Mouse (Mus musculus): Measurements from ENCODE around the gene Mgam. TPM values are rescaled to one million over a fixed set of nuclear protein-coding genes. Genes with fewer than 3 reads are reported as not detected.
"Not testable (repeated sequence)": the region's sequence is repeated elsewhere in the genome, so short reads cannot be mapped to it uniquely, and the experiment has no call there.

The Mgam gene
- 162 and 362 TPM in 2 replicates for polyA plus RNA-seq (2012; rRNA removed)

DNA sequence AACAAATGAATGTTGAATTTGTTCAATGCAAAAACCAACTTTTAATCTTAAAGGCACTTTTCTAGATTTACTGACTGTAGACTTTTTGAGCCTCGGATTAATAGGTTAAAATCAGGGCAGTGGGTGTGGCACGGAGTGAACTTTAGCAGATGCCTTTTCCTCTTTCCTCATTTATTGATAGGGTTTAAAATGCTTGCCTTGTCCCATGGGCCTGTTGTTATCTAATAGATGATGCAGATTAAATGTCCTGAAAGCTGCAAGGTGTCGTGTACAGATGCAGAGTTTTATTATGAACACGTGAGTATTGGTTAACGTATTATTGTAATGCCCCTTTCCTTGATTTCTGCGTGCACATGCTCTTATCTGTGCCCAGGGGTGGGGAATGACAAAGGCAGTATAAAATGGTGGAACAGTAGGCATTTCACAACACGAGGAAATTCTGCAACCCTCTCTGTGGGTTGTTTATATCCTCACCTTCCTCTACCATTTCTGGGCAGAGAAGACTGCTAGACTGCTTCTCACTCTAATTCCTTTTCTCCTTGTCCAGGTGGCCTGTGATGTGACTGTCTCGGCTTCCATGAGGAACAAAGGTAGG lies at the start of gene Mgam:
TSS of gene Mgam (plus strand) at position 426 of the 595 bp plus-strand sequence.
- WGBS = 23% methylated on average over 8 of the region's 8 CpGs
- H3K4me3 ChIP-seq (ENCODE audit: low read depth, low read length) = peak within 1 kb of the TSS; percentile 40; the same call in 1 of the 2 replicates
- H3K27ac ChIP-seq (ENCODE audit: insufficient read depth, low read depth, low read length) = peak within 1 kb of the TSS; percentile 96
- peaks cover 9% of the 10 kb centered on the region for H3K36me3 ChIP-seq (ENCODE audit: control insufficient read depth, insufficient read depth, low read length)
- TF ChIP-seq CTCF (IDR thresholded peaks at IDR 0.05; ENCODE audit: extremely low read depth, insufficient read length, insufficient replicate concordance, low read depth, low read length) (no peak), POLR2A (IDR thresholded peaks at IDR 0.05; ENCODE audit: low read depth, low read length) (no peak)
- no peaks in the 10 kb centered on the region for H3K27me3 ChIP-seq (ENCODE audit: control insufficient read depth, insufficient read depth, low read length)
- peaks cover 16% of the 10 kb centered on the region; the same call in 1 of the 2 replicates for H3K4me1 ChIP-seq (ENCODE audit: control insufficient read depth, insufficient read depth, insufficient read length, low read length)

DNA sequence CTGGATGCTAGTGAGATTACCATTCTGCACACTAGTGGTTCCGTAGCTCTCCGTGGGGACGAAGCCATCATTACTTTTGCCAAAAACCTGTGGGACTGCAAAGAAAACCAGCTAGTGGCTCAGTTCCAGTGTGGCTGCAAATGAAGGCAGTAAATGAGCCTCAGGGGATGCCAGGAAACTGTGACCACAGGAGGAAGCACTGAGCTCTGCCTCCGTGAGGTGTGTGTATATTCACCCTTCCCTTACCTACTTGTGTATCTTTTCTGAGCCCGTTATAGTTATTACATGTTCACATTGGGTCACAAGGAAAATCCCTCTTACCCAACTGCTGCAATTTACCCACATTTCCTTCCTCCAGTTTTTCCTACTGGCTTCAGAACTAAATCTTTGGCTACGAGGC lies 44.3 kb upstream of the Mgam start:
- H3K36me3 ChIP-seq (ENCODE audit: control insufficient read depth, insufficient read depth, low read length) = no peaks in the 10 kb centered on the region
- TF ChIP-seq POLR2A (IDR thresholded peaks at IDR 0.05; ENCODE audit: low read depth, low read length) = no peak
- no peak for TF ChIP-seq CTCF (IDR thresholded peaks at IDR 0.05; ENCODE audit: extremely low read depth, insufficient read length, insufficient replicate concordance, low read depth, low read length)
- H3K27ac ChIP-seq (ENCODE audit: insufficient read depth, low read depth, low read length) = no peak overlapping the region
- 74% methylated on average over 6 of the region's 6 CpGs for WGBS
- no peaks in the 10 kb centered on the region for H3K27me3 ChIP-seq (ENCODE audit: control insufficient read depth, insufficient read depth, low read length)
- no peaks in the 10 kb centered on the region for H3K4me1 ChIP-seq (ENCODE audit: control insufficient read depth, insufficient read depth, insufficient read length, low read length)
- no peak overlapping the region for H3K4me3 ChIP-seq (ENCODE audit: low read depth, low read length)

DNA sequence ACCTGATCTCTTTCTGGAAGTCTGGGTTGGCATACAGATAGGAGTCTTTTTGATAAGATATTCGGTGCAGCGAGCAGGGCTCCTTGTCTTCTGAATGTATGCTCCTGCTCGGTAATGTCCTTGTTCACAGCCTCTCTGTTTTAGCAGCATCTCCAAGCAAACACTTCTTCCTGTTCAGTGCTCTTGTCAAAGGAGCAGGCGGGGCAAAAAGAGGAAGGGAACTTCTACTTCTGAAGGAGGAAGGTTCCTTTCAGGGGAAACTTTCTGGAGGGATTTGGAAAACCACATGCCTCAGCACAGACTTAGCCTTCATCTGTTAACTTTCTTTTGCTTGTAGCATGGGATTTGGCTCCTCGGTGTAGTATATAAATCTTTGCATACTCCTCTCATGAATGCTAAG lies 43.0 kb upstream of the Mgam start, which contains the start of gene Clec5a:
TSS of gene Clec5a (minus strand) at position 177 of the 400 bp plus-strand sequence.
- Histone ChIP-seq H3K27me3 (ENCODE audit: control insufficient read depth, insufficient read depth, low read length) (no peaks in the 10 kb centered on the region), H3K27ac (ENCODE audit: insufficient read depth, low read depth, low read length) (no peak within 1 kb of the TSS), H3K36me3 (ENCODE audit: control insufficient read depth, insufficient read depth, low read length) (no peaks in the 10 kb centered on the region), H3K4me1 (ENCODE audit: control insufficient read depth, insufficient read depth, insufficient read length, low read length) (no peaks in the 10 kb centered on the region), H3K4me3 (ENCODE audit: low read depth, low read length) (no peak within 1 kb of the TSS)
- WGBS = 67% methylated on average over 5 of the region's 5 CpGs
- no peak for TF ChIP-seq POLR2A (IDR thresholded peaks at IDR 0.05; ENCODE audit: low read depth, low read length)
- TF ChIP-seq CTCF (IDR thresholded peaks at IDR 0.05; ENCODE audit: extremely low read depth, insufficient read length, insufficient replicate concordance, low read depth, low read length) = no peak

DNA sequence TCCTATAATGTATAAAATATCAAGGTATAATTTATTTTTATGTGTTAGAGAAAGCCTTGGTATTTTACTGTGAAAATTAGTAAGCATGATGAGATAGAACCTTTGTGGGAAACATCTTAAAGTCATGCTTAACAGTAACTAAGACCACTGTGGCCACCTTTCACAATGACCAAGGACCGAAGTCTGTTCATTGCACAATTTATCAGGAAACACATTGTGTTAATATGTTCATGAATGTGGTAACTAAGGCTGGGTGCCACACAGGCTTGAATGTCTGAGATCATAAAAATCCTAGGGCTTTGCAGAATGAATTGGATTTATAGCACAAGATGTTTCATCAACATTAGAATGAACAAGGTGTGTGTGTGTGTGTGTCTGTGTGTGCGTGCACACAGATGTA lies 40.3 kb upstream of the Mgam start:
- H3K36me3 ChIP-seq (ENCODE audit: control insufficient read depth, insufficient read depth, low read length) = no peaks in the 10 kb centered on the region
- no peaks in the 10 kb centered on the region for H3K27me3 ChIP-seq (ENCODE audit: control insufficient read depth, insufficient read depth, low read length)
- no peaks in the 10 kb centered on the region for H3K4me1 ChIP-seq (ENCODE audit: control insufficient read depth, insufficient read depth, insufficient read length, low read length)
- WGBS = 94% methylated on average over 2 of the region's 2 CpGs
- H3K27ac ChIP-seq (ENCODE audit: insufficient read depth, low read depth, low read length) = no peak overlapping the region
- H3K4me3 ChIP-seq (ENCODE audit: low read depth, low read length) = no peak overlapping the region
- TF ChIP-seq POLR2A (IDR thresholded peaks at IDR 0.05; ENCODE audit: low read depth, low read length) (no peak), CTCF (IDR thresholded peaks at IDR 0.05; ENCODE audit: extremely low read depth, insufficient read length, insufficient replicate concordance, low read depth, low read length) (no peak)

DNA sequence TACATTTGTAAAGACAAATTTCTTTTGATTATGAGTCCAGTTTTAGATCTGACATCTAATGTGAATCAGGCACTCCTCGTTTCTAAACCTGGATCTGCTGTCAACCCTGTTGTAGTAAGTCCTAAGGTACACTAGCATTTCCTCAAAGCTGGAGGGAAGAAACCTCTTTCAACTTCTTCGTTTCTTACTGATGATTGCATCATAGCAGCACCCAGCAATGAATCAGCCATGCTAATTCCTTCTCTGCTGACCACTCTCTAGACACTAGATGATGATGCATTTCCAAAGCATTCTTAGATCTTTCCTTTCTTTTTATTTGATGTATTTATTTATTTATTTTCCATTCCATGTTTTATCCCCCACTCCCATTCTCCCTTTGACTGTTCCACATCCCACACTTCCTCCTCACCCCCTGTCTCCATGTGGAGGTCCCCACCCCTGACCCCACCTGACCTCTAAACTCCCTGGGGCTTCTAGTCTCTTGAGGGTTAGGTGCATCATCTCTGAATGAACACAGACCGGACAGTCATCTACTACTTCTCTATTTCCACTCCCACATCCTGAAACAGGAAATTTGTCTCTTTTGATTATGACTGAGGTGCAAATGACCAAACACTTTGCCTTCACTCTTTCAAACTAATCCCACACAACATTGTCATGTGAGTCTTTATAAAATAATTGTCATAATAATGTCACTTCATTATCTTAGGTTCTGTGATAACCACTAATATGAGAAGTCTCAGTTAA lies 33.7 kb upstream of the Mgam start:
- no peak overlapping the region for H3K4me3 ChIP-seq (ENCODE audit: low read depth, low read length)
- H3K27ac ChIP-seq (ENCODE audit: insufficient read depth, low read depth, low read length) = no peak overlapping the region
- WGBS = 56% methylated on average over 3 of the region's 3 CpGs
- H3K4me1 ChIP-seq (ENCODE audit: control insufficient read depth, insufficient read depth, insufficient read length, low read length) = no peaks in the 10 kb centered on the region
- no peaks in the 10 kb centered on the region for H3K27me3 ChIP-seq (ENCODE audit: control insufficient read depth, insufficient read depth, low read length)
- no peaks in the 10 kb centered on the region for H3K36me3 ChIP-seq (ENCODE audit: control insufficient read depth, insufficient read depth, low read length)
- no peak for TF ChIP-seq CTCF (IDR thresholded peaks at IDR 0.05; ENCODE audit: extremely low read depth, insufficient read length, insufficient replicate concordance, low read depth, low read length)
- no peak for TF ChIP-seq POLR2A (IDR thresholded peaks at IDR 0.05; ENCODE audit: low read depth, low read length)

DNA sequence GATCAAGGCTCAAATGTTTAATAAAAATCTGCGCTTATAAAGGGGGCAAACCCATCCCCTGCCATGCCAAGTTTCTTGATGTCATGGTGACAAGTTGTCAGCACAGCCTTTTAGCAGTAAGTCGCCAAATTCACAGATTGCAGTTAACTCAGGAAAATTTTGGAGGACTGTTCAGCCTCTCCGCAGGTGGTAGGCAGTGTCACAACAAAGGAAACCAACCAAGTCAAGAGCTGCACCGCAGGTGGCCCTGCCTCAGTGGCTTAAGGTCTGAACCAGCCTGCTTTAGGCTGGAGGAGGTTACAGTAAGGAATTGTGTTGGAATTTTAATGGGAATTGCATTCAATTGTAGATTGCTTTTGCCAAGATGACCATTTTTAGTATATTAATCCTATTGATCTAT lies 30.1 kb upstream of the Mgam start:
- H3K4me3 ChIP-seq (ENCODE audit: low read depth, low read length); H3K4me1 ChIP-seq (ENCODE audit: control insufficient read depth, insufficient read depth, insufficient read length, low read length): not testable (repeated sequence)
- WGBS = 52% methylated on average over 4 of the region's 4 CpGs

DNA sequence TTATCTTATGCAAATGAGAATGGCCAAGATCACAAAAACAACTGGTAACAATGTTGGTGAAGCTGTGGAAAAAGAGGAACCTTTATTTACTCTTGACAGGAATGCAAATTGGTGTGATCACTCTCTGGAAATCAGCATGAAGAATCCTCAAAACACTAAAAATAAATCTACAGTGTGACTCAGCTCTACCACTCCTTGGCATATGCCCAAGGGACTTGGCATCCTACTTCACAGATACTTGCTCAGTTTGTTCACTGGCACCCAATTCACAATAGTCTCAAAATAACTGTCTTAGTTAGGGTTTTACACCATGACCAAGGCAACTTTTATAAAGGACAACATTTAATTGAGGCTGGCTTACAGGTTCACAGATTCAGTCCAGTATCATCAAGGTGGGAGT lies 21.2 kb upstream of the Mgam start:
- Histone ChIP-seq H3K4me3 (ENCODE audit: low read depth, low read length) (no peak overlapping the region), H3K27ac (ENCODE audit: insufficient read depth, low read depth, low read length) (no peak overlapping the region), H3K4me1 (ENCODE audit: control insufficient read depth, insufficient read depth, insufficient read length, low read length) (no peaks in the 10 kb centered on the region), H3K36me3 (ENCODE audit: control insufficient read depth, insufficient read depth, low read length) (no peaks in the 10 kb centered on the region), H3K27me3 (ENCODE audit: control insufficient read depth, insufficient read depth, low read length) (no peaks in the 10 kb centered on the region)
- TF ChIP-seq POLR2A (IDR thresholded peaks at IDR 0.05; ENCODE audit: low read depth, low read length) = no peak
- no peak for TF ChIP-seq CTCF (IDR thresholded peaks at IDR 0.05; ENCODE audit: extremely low read depth, insufficient read length, insufficient replicate concordance, low read depth, low read length)

More for the DNA sequence above, 30.1 kb upstream of the Mgam start:
- H3K36me3 ChIP-seq (ENCODE audit: control insufficient read depth, insufficient read depth, low read length); H3K27ac ChIP-seq (ENCODE audit: insufficient read depth, low read depth, low read length); H3K27me3 ChIP-seq (ENCODE audit: control insufficient read depth, insufficient read depth, low read length): not testable (repeated sequence)

Measured in small intestine, adult 2 months (tissue).